Mouse (Mus musculus) embryonic facial prominence, embryonic 12.5 days (tissue): ENCODE data around the gene Nme7. TPM values are rescaled to one million over a fixed set of nuclear protein-coding genes. Genes with fewer than 3 reads are reported as not detected.

ENCODE experiments used
- ATAC-seq: fragments of 200-750 bp; cut with Nextera tagmentation; 2 replicates; pipeline ENCODE4 v1.8.0; 2017; ENCODE audit not compliant: insufficient number of reproducible peaks, insufficient read depth, low FRiP score, low TSS enrichment
- H3K27ac ChIP-seq: fragments of 300-500 bp; sonication (generic); 2 replicates; pipeline ENCODE4 v1.5.1; 2016; ENCODE audit warnings: mild to moderate bottlenecking
- H3K27me3 ChIP-seq: fragments of 300-500 bp; sonication (generic); 2 replicates; pipeline ENCODE4 v1.6.1; 2016; ENCODE audit warnings: mild to moderate bottlenecking, moderate library complexity
- H3K36me3 ChIP-seq: fragments of 300-500 bp; sonication (generic); 2 replicates; pipeline ENCODE4 v1.6.1; 2016; ENCODE audit warnings: mild to moderate bottlenecking
- H3K4me1 ChIP-seq: fragments of 300-500 bp; sonication (generic); 2 replicates; pipeline ENCODE4 v1.6.1; 2016
- H3K4me2 ChIP-seq: fragments of 300-500 bp; sonication (generic); replicated peaks from 2 replicates; pipeline ENCODE4 v1.6.1; 2016; ENCODE audit warnings: mild to moderate bottlenecking, moderate library complexity
- H3K4me3 ChIP-seq: fragments of 300-500 bp; sonication (generic); 2 replicates; pipeline ENCODE4 v1.5.1; 2016; ENCODE audit warnings: mild to moderate bottlenecking
- H3K9ac ChIP-seq: fragments of 300-500 bp; sonication (generic); 2 replicates; pipeline ENCODE4 v1.6.1; 2016; ENCODE audit warnings: mild to moderate bottlenecking, moderate library complexity
- H3K9me3 ChIP-seq: fragments of 300-500 bp; sonication (generic); 2 replicates; pipeline ENCODE4 v1.6.1; 2016; ENCODE audit warnings: mild to moderate bottlenecking, moderate library complexity
- WGBS: fragments of 180-500 bp; shearing (Covaris S2); methylation state at CpG from one replicate; pipeline ENCODE4 v1.1.7; 2016; 5-methylcytosine and 5-hydroxymethylcytosine counted together
- polyA plus RNA-seq: library from polyadenylated mRNA; unstranded; fragments of >200 nt; fragmentation: Nextera tagmentation; extraction: Ambion mirVana; gene quantifications from 2 replicates; pipeline ENCODE4 v1.2.1, GENCODE M21; 2016

Nme7 gene
- polyA plus RNA-seq, 1 experiment from 2014 or later: 41.0 TPM

DNA sequence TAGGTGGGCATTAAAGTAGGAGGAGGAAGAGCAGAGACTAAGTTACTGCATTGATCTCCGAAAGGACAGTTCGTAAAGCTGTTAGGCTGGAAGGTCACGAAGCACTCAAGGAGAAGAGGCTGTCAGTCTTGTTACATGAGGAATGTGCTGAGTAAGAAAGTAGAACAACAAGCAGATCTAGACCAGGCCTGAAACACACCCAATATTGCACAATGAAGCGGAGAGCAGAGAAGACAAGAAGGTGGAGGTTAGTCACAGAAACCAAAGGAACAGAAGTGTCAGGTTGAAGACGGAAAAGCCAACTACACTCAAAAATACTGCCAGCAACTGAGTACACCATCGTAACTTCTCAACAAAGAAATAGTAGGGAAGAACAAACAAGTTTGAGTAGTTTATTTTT is 9.8 kb upstream of the Nme7 start:
- Histone ChIP-seq H3K4me2 (no peak overlapping the region), H3K9ac (no peak overlapping the region), H3K9me3 (no peaks in the 10 kb centered on the region), H3K4me1 (no peaks in the 10 kb centered on the region), H3K27me3 (no peaks in the 10 kb centered on the region), H3K36me3 (peaks cover 56% of the 10 kb centered on the region), H3K27ac (no peak overlapping the region), H3K4me3 (no peak overlapping the region)
- no peak for ATAC-seq
- 93% methylated on average over 6 of the region's 6 CpGs for WGBS

DNA sequence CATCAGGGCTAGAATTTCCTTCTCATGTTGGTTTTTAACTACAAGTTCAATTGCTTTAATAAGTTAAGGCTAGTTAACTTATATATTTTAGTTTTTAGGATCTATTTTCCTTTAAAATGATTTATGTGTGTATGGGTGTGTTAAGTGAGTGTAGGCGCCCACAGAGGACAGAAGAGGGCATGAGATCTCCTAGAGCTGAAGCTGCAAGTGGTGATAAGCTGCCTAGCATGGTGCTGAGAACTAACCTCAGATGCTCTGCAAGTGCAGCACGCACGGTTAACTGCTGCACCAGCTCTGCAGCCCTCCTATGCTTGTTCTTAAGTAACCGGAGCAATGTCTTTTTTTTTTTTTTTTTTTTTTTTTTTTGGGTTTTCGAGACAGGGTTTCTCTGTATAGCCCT is 7.4 kb upstream of the Nme7 start:
- 88% methylated on average over 4 of the region's 5 CpGs for WGBS

DNA sequence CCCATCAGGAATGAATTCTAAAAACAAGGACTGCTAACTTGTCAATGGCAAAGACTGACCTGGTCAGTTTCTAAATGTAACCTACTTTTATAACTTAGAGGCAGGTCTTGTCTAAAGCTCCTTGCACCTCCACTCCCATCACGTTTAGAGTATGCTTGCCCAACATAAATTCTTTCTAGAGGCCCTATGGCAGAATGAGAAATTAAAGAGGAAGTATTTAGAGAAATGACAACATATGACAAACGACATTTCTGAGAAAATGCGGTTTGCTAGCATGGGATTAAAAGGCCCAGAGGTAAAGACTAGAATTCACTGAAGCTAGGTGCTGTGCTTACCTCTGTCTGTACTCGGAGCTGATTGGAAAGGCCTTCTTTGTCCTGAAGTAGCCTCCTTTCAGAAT is 2.0 kb upstream of the Nme7 start:
- WGBS: 92% methylated on average over 4 of the region's 4 CpGs
- Histone ChIP-seq H3K4me2 (no peak overlapping the region), H3K9me3 (no peaks in the 10 kb centered on the region), H3K4me1 (no peaks in the 10 kb centered on the region; the same call in 1 of the 2 replicates), H3K27me3 (no peaks in the 10 kb centered on the region), H3K9ac (no peak overlapping the region), H3K36me3 (peaks cover 58% of the 10 kb centered on the region), H3K4me3 (no peak overlapping the region), H3K27ac (no peak overlapping the region)
- no peak for ATAC-seq

More for the DNA sequence above, 7.4 kb upstream of the Nme7 start:
- Histone ChIP-seq H3K9ac (no peak overlapping the region), H3K27ac (no peak overlapping the region), H3K4me1 (no peaks in the 10 kb centered on the region), H3K36me3 (peaks cover 68% of the 10 kb centered on the region), H3K4me3 (no peak overlapping the region), H3K27me3 (no peaks in the 10 kb centered on the region), H3K9me3 (no peaks in the 10 kb centered on the region), H3K4me2 (no peak overlapping the region)
- ATAC-seq: no peak

DNA sequence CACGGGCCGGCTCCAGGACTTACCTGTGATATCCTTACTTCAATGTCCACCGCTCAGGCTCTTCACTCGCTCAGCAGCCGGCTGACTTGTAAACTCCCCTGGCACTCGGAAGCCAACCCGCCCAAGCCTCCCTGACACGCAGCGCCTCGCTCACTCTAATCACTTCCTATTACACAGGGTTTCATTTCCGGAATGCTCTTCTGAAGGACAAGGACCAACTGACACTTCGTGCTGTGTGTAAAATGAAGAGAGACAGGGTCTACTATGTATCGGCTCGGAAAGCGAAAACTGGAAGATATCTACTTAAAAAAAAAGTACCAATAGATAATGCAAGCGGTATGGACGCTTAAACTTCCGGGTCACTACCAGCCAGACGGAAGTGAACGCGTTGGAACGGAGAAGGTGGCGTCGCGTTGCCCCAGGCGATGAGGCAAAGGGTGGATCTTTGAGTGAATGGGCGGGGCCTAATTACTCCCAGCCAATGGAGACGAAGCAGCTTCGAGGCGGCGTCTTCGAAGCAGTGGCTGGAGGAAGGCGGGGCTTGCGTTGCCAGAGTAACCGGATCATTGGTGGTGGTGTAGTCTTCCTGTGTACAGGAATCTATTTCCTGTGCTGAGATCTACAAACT is 3.3 kb downstream of the Nme7 start, which contains the start of gene Blzf1:
Blzf1 (minus strand) TSS at position 366 of the 628 bp plus-strand sequence.
- H3K27ac ChIP-seq: peak within 1 kb of the TSS; percentile 66

DNA sequence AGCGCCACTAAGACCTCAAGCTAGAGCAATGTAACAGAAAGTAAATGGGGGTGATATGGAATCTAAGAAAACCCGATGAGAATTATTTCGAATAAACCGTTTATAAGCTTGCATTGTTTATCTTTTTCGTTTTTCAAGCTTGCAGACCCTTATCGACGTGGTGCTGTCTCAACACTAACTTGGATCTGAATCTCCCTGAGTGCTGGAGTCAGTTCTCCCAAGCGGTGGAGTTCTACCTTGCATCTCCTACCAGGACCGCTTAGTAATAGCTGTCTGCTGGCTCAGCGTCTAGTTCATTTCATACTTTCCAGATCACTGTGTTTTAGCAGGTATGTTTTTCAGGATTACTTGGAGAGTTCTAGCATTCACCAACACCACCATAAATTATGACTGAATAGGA is 4.0 kb downstream of the Nme7 start:
- peak overlapping the region; percentile 67 for H3K4me3 ChIP-seq
- no peak for ATAC-seq
- peak overlapping the region; percentile 31; the same call in 1 of the 2 replicates for H3K9ac ChIP-seq
- no peaks in the 10 kb centered on the region for H3K27me3 ChIP-seq
- 0 out of 2 replicates have a peak, but pooled peaks cover 5% of the 10 kb centered on the region for H3K36me3 ChIP-seq
- WGBS: 12% methylated on average over 10 of the region's 10 CpGs
- no peak overlapping the region for H3K27ac ChIP-seq
- H3K4me2 ChIP-seq: peak overlapping the region; percentile 60
- H3K4me1 ChIP-seq: peaks cover 7% of the 10 kb centered on the region; the same call in 1 of the 2 replicates
- H3K9me3 ChIP-seq: no peaks in the 10 kb centered on the region

More for the DNA sequence above, 3.3 kb downstream of the Nme7 start, which contains the start of gene Blzf1:
- Histone ChIP-seq H3K4me2 (peak within 1 kb of the TSS; percentile 81), H3K36me3 (peaks cover 11% of the 10 kb centered on the region), H3K4me3 (peak within 1 kb of the TSS; percentile 67), H3K9me3 (no peaks in the 10 kb centered on the region), H3K4me1 (peaks cover 7% of the 10 kb centered on the region; the same call in 1 of the 2 replicates), H3K27me3 (no peaks in the 10 kb centered on the region), H3K9ac (peak within 1 kb of the TSS; percentile 75)
- under 1% methylated on average over 35 of the region's 35 CpGs for WGBS
- peak; percentile 96 for ATAC-seq

DNA sequence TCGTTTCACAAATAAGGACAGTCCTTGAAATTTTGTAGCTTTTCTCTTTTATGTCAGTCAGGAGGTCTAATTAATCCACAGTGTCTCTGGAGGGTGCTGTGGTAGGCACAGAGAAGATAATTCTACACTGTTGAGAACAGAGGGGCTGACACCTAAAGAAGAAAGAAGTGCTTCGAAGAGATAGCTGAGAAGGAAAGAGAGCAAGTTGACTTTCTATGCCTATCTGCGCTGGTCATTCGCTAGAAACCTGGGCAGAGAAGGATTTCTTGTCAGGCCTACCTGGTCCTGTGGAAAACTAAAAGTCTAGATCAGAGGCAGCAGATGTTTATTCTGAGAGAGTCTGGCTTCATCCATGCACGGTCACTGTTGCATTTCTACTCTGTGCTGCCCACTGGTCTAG is 10.2 kb downstream of the Nme7 start:
- 90% methylated on average over 5 of the region's 5 CpGs for WGBS
- Histone ChIP-seq H3K27ac (no peak overlapping the region), H3K27me3 (no peaks in the 10 kb centered on the region), H3K4me3 (no peak overlapping the region), H3K4me1 (no peaks in the 10 kb centered on the region), H3K4me2 (no peak overlapping the region), H3K36me3 (peaks cover 14% of the 10 kb centered on the region), H3K9me3 (no peaks in the 10 kb centered on the region), H3K9ac (no peak overlapping the region)
- ATAC-seq: no peak

DNA sequence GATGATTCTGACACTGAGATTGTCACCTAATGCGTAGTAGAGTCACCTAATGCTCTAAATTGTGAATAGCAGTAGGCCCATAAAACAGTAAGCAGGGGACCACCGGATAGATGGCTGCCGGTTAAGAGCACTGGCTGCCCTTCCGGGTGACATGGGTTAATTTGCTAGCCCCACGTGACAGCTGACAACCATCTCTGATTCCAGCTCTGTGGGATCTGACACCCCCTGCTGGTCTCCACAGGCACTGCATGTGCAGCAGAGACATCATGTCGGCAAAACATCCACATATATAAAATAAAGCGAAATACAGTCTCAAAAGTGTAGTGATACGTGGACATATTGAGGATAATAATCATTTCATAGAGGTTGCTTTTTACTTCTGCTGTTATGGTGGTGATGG is 11.3 kb downstream of the Nme7 start:
- Histone ChIP-seq H3K4me2 (no peak overlapping the region), H3K36me3 (peaks cover 14% of the 10 kb centered on the region), H3K9ac (no peak overlapping the region), H3K27me3 (no peaks in the 10 kb centered on the region), H3K4me1 (no peaks in the 10 kb centered on the region), H3K27ac (no peak overlapping the region), H3K4me3 (no peak overlapping the region), H3K9me3 (no peaks in the 10 kb centered on the region)
- 72% methylated on average over 8 of the region's 8 CpGs for WGBS
- ATAC-seq: no peak

DNA sequence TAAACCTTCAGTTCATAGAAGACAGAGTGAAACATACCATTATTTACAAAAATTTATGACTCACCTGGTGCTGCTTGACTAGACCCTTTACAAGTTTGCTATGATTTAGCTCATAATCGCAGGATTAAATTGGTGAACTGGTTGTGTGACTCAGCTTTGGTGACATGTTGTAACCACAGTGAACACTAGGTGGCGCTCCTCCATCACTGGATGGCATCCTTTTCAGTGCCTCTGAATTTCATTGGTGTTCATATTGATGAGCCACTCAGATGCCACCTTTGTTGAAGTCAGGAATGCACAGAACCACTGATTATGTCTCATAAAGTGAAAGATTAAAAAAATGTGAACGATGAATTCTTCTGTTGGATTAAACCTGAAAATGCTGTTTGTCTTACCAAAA is 12.8 kb downstream of the Nme7 start:
- WGBS: 33% methylated on average over 3 of the region's 3 CpGs
- H3K9me3 ChIP-seq: no peaks in the 10 kb centered on the region
- H3K9ac ChIP-seq: no peak overlapping the region
- no peak overlapping the region for H3K4me2 ChIP-seq
- no peaks in the 10 kb centered on the region for H3K4me1 ChIP-seq
- peaks cover 14% of the 10 kb centered on the region for H3K36me3 ChIP-seq
- ATAC-seq: peak; percentile 32; the same call in 1 of the 2 replicates
- no peak overlapping the region for H3K27ac ChIP-seq
- no peak overlapping the region for H3K4me3 ChIP-seq
- H3K27me3 ChIP-seq: no peaks in the 10 kb centered on the region

DNA sequence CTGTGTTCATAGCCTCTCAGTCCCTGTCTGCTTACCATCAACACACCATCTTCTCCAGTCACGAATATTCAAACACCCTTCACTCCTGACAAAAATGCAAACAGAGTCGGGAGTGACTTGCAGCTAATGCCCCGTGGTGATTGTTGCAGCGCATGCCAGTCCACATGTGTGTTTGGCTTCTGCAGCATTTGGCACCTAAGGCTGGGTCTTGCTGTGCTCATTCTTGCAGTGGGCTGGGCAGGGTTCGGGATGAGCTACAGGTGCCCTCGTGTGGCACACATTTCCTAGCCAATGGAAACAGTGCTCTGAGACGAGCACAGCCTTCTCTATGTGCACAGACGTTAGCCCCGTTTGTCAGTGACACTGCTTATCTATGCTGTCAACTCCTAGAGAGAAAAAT is 13.3 kb downstream of the Nme7 start:
- H3K9ac ChIP-seq: no peak overlapping the region
- H3K27me3 ChIP-seq: no peaks in the 10 kb centered on the region
- peaks cover 14% of the 10 kb centered on the region for H3K36me3 ChIP-seq
- H3K9me3 ChIP-seq: no peaks in the 10 kb centered on the region
- no peak overlapping the region for H3K27ac ChIP-seq
- H3K4me3 ChIP-seq: no peak overlapping the region
- WGBS: 86% methylated on average over 9 of the region's 9 CpGs
- ATAC-seq: no peak
- H3K4me1 ChIP-seq: no peaks in the 10 kb centered on the region
- no peak overlapping the region for H3K4me2 ChIP-seq

DNA sequence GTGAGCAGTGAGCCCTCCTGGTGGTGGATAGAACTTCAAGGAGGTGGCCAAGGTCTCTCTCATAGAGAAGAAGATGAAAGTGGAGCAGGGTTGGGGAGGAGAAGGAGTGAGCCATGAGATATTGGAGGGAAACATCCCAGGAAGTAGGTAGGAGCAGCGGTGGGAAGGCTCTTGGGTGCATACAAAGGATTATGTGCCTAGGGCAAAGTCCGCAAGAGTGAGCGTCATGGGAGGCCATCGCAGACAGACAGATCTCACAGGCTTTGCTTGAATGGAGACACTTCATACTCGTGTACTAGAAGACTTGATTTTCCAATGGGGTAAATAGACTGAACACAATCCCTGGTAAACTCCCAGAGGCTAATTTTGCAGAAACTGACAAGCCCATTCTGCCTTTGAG is 14.6 kb downstream of the Nme7 start:
- Histone ChIP-seq H3K27ac (no peak overlapping the region), H3K4me3 (no peak overlapping the region), H3K4me1 (no peaks in the 10 kb centered on the region), H3K27me3 (no peaks in the 10 kb centered on the region), H3K9ac (no peak overlapping the region), H3K9me3 (no peaks in the 10 kb centered on the region), H3K4me2 (no peak overlapping the region), H3K36me3 (peaks cover 14% of the 10 kb centered on the region)
- ATAC-seq: no peak
- 90% methylated on average over 5 of the region's 5 CpGs for WGBS

DNA sequence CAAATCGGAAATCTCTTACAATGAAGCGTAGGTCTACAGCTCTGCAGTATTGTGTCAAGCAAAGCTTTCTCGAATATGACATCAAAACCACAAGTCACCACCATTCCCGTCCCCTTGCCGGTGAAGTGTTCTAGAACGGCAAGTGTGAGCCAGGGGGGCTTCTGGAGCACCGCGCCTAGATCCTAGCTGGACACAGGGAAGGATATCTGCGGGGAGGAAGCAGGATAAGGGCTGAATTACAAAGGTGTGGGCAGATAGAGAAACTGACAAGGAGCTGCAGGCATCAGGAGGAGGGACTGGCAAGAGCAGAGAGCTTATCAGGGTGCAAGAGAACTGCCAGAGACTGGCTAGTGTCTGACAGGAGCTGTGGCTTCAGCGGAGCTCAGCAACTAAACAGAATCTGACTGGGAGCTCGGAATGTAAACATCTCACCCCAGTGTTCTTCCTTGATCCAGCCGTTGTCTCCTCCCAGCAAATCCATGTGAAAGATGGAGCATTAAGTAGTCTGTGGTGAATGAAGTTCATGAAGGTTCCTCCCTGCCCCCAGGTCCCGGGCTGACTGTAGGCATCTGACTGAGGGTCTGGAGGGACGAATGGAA is 15.7 kb downstream of the Nme7 start:
- no peaks in the 10 kb centered on the region for H3K4me1 ChIP-seq

DNA sequence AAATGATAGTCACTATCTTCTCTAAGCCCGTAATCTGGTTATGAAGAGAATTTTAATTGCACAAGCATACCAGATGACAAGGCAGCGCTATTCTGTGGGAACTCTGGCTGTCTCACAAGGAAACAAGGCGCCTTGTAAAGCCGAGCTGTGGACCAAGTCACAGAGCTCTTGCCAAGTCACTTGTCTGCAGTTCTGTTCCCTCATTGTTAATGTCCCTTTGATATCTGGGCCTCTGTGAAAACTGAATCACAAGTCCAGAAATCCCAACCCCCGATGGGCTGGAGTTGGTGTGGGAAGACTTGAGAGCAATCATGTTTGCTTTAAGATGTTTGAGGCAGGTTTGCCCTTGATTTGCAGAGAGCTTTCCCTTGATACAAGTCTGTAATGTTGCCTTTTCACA is 16.8 kb downstream of the Nme7 start:
- Histone ChIP-seq H3K9ac (no peak overlapping the region), H3K9me3 (no peaks in the 10 kb centered on the region), H3K4me3 (no peak overlapping the region), H3K27ac (no peak overlapping the region), H3K4me1 (no peaks in the 10 kb centered on the region), H3K4me2 (no peak overlapping the region), H3K36me3 (0 out of 2 replicates have a peak, but pooled peaks cover 3% of the 10 kb centered on the region), H3K27me3 (no peaks in the 10 kb centered on the region)
- WGBS: 80% methylated on average over 5 of the region's 5 CpGs
- ATAC-seq: no peak

More for the DNA sequence above, 15.7 kb downstream of the Nme7 start:
- no peak for ATAC-seq
- no peaks in the 10 kb centered on the region for H3K27me3 ChIP-seq
- 82% methylated on average over 14 of the region's 14 CpGs for WGBS
- H3K4me3 ChIP-seq: no peak overlapping the region
- H3K9me3 ChIP-seq: no peaks in the 10 kb centered on the region
- H3K9ac ChIP-seq: no peak overlapping the region
- H3K27ac ChIP-seq: no peak overlapping the region
- H3K36me3 ChIP-seq: 0 out of 2 replicates have a peak, but pooled peaks cover 3% of the 10 kb centered on the region
- H3K4me2 ChIP-seq: no peak overlapping the region
